Mouse (Mus musculus): ENCODE results near the gene Adgrl2.

Gene Adgrl2

GRCm38 (mm10) chr3:148871792-148872464, 118.4 kb downstream of the Adgrl2 start:
- no peak for DNase-seq

- DNase-seq: no peak
Observed at GRCm38 (mm10) chr3:148867618-148868017, 122.7 kb downstream of the Adgrl2 start.

GRCm38 (mm10) chr3:148866633-148867032, 123.7 kb downstream of the Adgrl2 start:
- DNase-seq: no peak

GRCm38 (mm10) chr3:148866053-148866452, 124.3 kb downstream of the Adgrl2 start:
- DNase-seq: no peak

- no peak for DNase-seq
Observed at GRCm38 (mm10) chr3:148865234-148865633, 125.1 kb downstream of the Adgrl2 start.

- no peak for DNase-seq
Observed at GRCm38 (mm10) chr3:148861860-148862259, 128.5 kb downstream of the Adgrl2 start.

- no peak for DNase-seq
Observed at GRCm38 (mm10) chr3:148854306-148854910, 135.9 kb downstream of the Adgrl2 start.

- no peak for DNase-seq
Observed at GRCm38 (mm10) chr3:148853372-148853771, 137.0 kb downstream of the Adgrl2 start.

- DNase-seq: no peak
Observed at GRCm38 (mm10) chr3:148852556-148852955, 137.8 kb downstream of the Adgrl2 start.

- no peak for DNase-seq
Observed at GRCm38 (mm10) chr3:148850821-148851220, 139.5 kb downstream of the Adgrl2 start.

GRCm38 (mm10) chr3:148848366-148848765, 142.0 kb downstream of the Adgrl2 start:
- DNase-seq: no peak

GRCm38 (mm10) chr3:148844182-148844581, 146.2 kb downstream of the Adgrl2 start:
- no peak for DNase-seq

- DNase-seq: no peak
Observed at GRCm38 (mm10) chr3:148842533-148842932, 147.8 kb downstream of the Adgrl2 start.

GRCm38 (mm10) chr3:148838835-148839296, 151.5 kb downstream of the Adgrl2 start:
- no peak for DNase-seq

- no peak for DNase-seq
Observed at GRCm38 (mm10) chr3:148838095-148838834, 152.1 kb downstream of the Adgrl2 start.

GRCm38 (mm10) chr3:148835136-148835535, 155.2 kb downstream of the Adgrl2 start:
- DNase-seq: no peak

- DNase-seq: no peak
Observed at GRCm38 (mm10) chr3:148833070-148833769, 157.1 kb downstream of the Adgrl2 start.

- no peak for DNase-seq
Observed at GRCm38 (mm10) chr3:148832001-148832400, 158.4 kb downstream of the Adgrl2 start.

- no peak for DNase-seq
Observed at GRCm38 (mm10) chr3:148828519-148828918, 161.8 kb downstream of the Adgrl2 start.

- no peak for DNase-seq
Observed at GRCm38 (mm10) chr3:148823551-148823950, 166.8 kb downstream of the Adgrl2 start.

GRCm38 (mm10) chr3:148821632-148822031, 168.7 kb downstream of the Adgrl2 start:
- DNase-seq: no peak

GRCm38 (mm10) chr3:148819323-148820046, 170.9 kb downstream of the Adgrl2 start:
- DNase-seq: no peak
